Mouse (Mus musculus): Measurements from ENCODE around the gene Tnn.
A peak's percentile ranks its signal among the peaks of the same experiment; 100 is the strongest.

Gene Tnn

GRCm38 (mm10) chr1:160153480-160153879, at the start of gene Tnn:
Tnn (minus strand) TSS chr1:160153580.
- no peak for DNase-seq (ENCODE audit: low spot score)

- DNase-seq (ENCODE audit: low spot score) = no peak
Measured at GRCm38 (mm10) chr1:160195337-160195663, 41.9 kb upstream of the Tnn start.

GRCm38 (mm10) chr1:160194529-160195336, 41.4 kb upstream of the Tnn start, which contains the start of gene Mrps14:
Mrps14 (plus strand) TSS chr1:160195215.
- DNase-seq (ENCODE audit: low spot score) = peak; percentile 99

- peak; percentile 74 for DNase-seq (ENCODE audit: low spot score)
Measured at GRCm38 (mm10) chr1:160184506-160184905, 31.1 kb upstream of the Tnn start.

- DNase-seq (ENCODE audit: low spot score) = no peak
Measured at GRCm38 (mm10) chr1:160181216-160181615, 27.8 kb upstream of the Tnn start.

- no peak for DNase-seq (ENCODE audit: low spot score)
Measured at GRCm38 (mm10) chr1:160176903-160177302, 23.5 kb upstream of the Tnn start.

GRCm38 (mm10) chr1:160166600-160166999, 13.2 kb upstream of the Tnn start:
- no peak for DNase-seq (ENCODE audit: low spot score)

- no peak for DNase-seq (ENCODE audit: low spot score)
Measured at GRCm38 (mm10) chr1:160158190-160158589, 4.8 kb upstream of the Tnn start.

- no peak for DNase-seq (ENCODE audit: low spot score)
Measured at GRCm38 (mm10) chr1:160150726-160151125, 2.7 kb downstream of the Tnn start.

GRCm38 (mm10) chr1:160149291-160149906, 4.0 kb downstream of the Tnn start:
- no peak for DNase-seq (ENCODE audit: low spot score)

GRCm38 (mm10) chr1:160147274-160147673, 6.1 kb downstream of the Tnn start:
- no peak for DNase-seq (ENCODE audit: low spot score)

- DNase-seq (ENCODE audit: low spot score) = no peak
Measured at GRCm38 (mm10) chr1:160145606-160146005, 7.8 kb downstream of the Tnn start.

- DNase-seq (ENCODE audit: low spot score) = no peak
Measured at GRCm38 (mm10) chr1:160144343-160144742, 9.0 kb downstream of the Tnn start.

GRCm38 (mm10) chr1:160136362-160136890, 17.0 kb downstream of the Tnn start:
- DNase-seq (ENCODE audit: low spot score) = no peak

- DNase-seq (ENCODE audit: low spot score) = no peak
Measured at GRCm38 (mm10) chr1:160133464-160134079, 19.8 kb downstream of the Tnn start.

GRCm38 (mm10) chr1:160123957-160124356, 29.4 kb downstream of the Tnn start:
- no peak for DNase-seq (ENCODE audit: low spot score)

- no peak for DNase-seq (ENCODE audit: low spot score)
Measured at GRCm38 (mm10) chr1:160108604-160109003, 44.8 kb downstream of the Tnn start.

- DNase-seq (ENCODE audit: low spot score) = no peak
Measured at GRCm38 (mm10) chr1:160105426-160105825, 48.0 kb downstream of the Tnn start.

- no peak for DNase-seq (ENCODE audit: low spot score)
Measured at GRCm38 (mm10) chr1:160100996-160101395, 52.4 kb downstream of the Tnn start.

GRCm38 (mm10) chr1:160099659-160100302, 53.6 kb downstream of the Tnn start:
- DNase-seq (ENCODE audit: low spot score) = peak; percentile 10

- DNase-seq (ENCODE audit: low spot score) = no peak
Measured at GRCm38 (mm10) chr1:160086651-160087050, 66.7 kb downstream of the Tnn start.

GRCm38 (mm10) chr1:160084239-160084638, 69.1 kb downstream of the Tnn start:
- no peak for DNase-seq (ENCODE audit: low spot score)

Data from retina, embryonic 14.5 days (tissue).